24 mouse cellular contexts compared by ENCODE assay signal in genomic region chr8:120395892-120396291, GRCm38 (mm10).
DNase-seq lines count a peak whose midpoint lies in the region; ATAC-seq and TF ChIP-seq lines count a peak whose summit lies in the region.
"Had no signal": no experiment of that assay in that cellular context is flagged by ENCODE, and none has a peak within 500 bp of the region (broad histone marks: within the 10 kb centered on the region; RNA-seq: fewer than 3 reads in every experiment).

No protein-coding gene starts in this region.

- no peak for DNase-seq in heart, adult 2 months
- no peak for DNase-seq in heart, postnatal 36 days
- no peak for DNase-seq in liver, postnatal 0 days
- DNase-seq in liver (no peak), A20 (ENCODE audit: low read depth, low spot score) (peak; percentile 16), MEL (ENCODE audit: low read depth, low spot score) (no peak)
- no peak for DNase-seq in thymus, postnatal 14 days
- DNase-seq: adrenal gland, postnatal 10 days; cerebellum, adult 8-10 months; cerebellum, postnatal 25 days; heart, postnatal 10 days; kidney, adult 9 months; kidney, postnatal 10 days; layer of hippocampus, adult 9-11 months; lung, adult 18-20 months; lung, postnatal 14 days; right cerebral cortex, postnatal 25 days; thymus, adult 2 months had no signal

- no peak overlapping the region for H3K27ac ChIP-seq in heart, adult 2 months
- H3K27ac ChIP-seq in liver, postnatal 0 days (ENCODE audit: low read depth), result no peak overlapping the region
- H3K27ac ChIP-seq in MEL (ENCODE audit: control insufficient read depth, low read depth, low read length), result no peak overlapping the region
- H3K27ac ChIP-seq: heart, embryonic 13.5 days; midbrain, embryonic 12.5 days had no signal

- TF ChIP-seq EP300 in heart, adult 2 months (IDR thresholded peaks at IDR 0.05; ENCODE audit: insufficient read depth, low read depth, low read length), result no peak
- TF ChIP-seq EP300 in liver, postnatal 0 days (IDR thresholded peaks at IDR 0.05; ENCODE audit: low read depth), result no peak
- no peak for TF ChIP-seq EP300 in MEL (IDR thresholded peaks at IDR 0.05; ENCODE audit: low read depth in 1 of 2, low read length in 2 of 2)

- 0 out of 2 replicates have a peak, but pooled peaks have one; percentile 10 for TF ChIP-seq CTCF in heart, adult 2 months (IDR thresholded peaks at IDR 0.05)
- peak; percentile 25 for TF ChIP-seq CTCF in liver, postnatal 0 days (IDR thresholded peaks at IDR 0.05; ENCODE audit: low read depth)
- TF ChIP-seq CTCF in MEL (IDR thresholded peaks at IDR 0.05 in 2 of 3, conservative IDR thresholded peaks at IDR 0.05 in 1 of 3; ENCODE audit: control insufficient read depth in 1 of 3, insufficient read depth in 1 of 3, low read depth in 2 of 3, low read length in 3 of 3, poor library complexity in 1 of 3, severe bottlenecking in 1 of 3), result peak in 2 of 3 experiments; percentile 51 to 65; a peak in 4 of 6 replicates

- TF ChIP-seq RAD21 in MEL (IDR thresholded peaks at IDR 0.05; ENCODE audit: low read depth, low read length), result peak; percentile 55

- no peak overlapping the region for H3K4me2 ChIP-seq in liver, postnatal 0 days (ENCODE audit: low read depth, low read length)
- H3K4me2 ChIP-seq: heart, embryonic 13.5 days; midbrain, embryonic 12.5 days had no signal

- WGBS in heart, adult 2 months, result 96% methylated on average over 3 of the region's 3 CpGs
- WGBS in liver, postnatal 0 days (ENCODE audit: insufficient replicate concordance), result 83% methylated on average over 3 of the region's 3 CpGs

- intact Hi-C loops in heart, adult 2 months (cut with DNase I), result no loop called here
- intact Hi-C loops in heart, postnatal 36 days (cut with DNase I), result no loop called here

- no peaks in the 10 kb centered on the region for H3K36me3 ChIP-seq in heart, adult 2 months (ENCODE audit: control insufficient read depth, insufficient read depth, low read length)
- H3K36me3 ChIP-seq in liver, postnatal 0 days (replicated peaks; ENCODE audit: insufficient read depth, low read length), result no peaks in the 10 kb centered on the region
- H3K36me3 ChIP-seq in MEL (ENCODE audit: control insufficient read depth in 1 of 2, insufficient read depth in 2 of 2, low read length in 2 of 2), result no peaks in the 10 kb centered on the region
- H3K36me3 ChIP-seq: heart, embryonic 13.5 days; hindbrain, embryonic 10.5 days; midbrain, embryonic 12.5 days had no signal

- H3K27me3 ChIP-seq in heart, adult 2 months (ENCODE audit: control insufficient read depth, insufficient read depth, low read length), result no peaks in the 10 kb centered on the region
- H3K27me3 ChIP-seq in liver, postnatal 0 days (ENCODE audit: insufficient read depth, low read length), result no peaks in the 10 kb centered on the region
- H3K27me3 ChIP-seq in MEL (ENCODE audit: control insufficient read depth in 1 of 2, insufficient read depth in 2 of 2, low read length in 2 of 2), result no peaks in the 10 kb centered on the region
- H3K27me3 ChIP-seq: midbrain, embryonic 12.5 days had no signal

- no peak overlapping the region for H3K9ac ChIP-seq in heart, adult 2 months (ENCODE audit: low read depth, low read length)
- H3K9ac ChIP-seq in liver, postnatal 0 days (replicated peaks), result no peak overlapping the region
- H3K9ac ChIP-seq in MEL (ENCODE audit: control insufficient read depth, low read depth, low read length, poor library complexity, severe bottlenecking), result no peak overlapping the region
- H3K9ac ChIP-seq: heart, embryonic 13.5 days; midbrain, embryonic 12.5 days had no signal

- no peaks in the 10 kb centered on the region for H3K79me2 ChIP-seq in heart, adult 2 months (replicated peaks; ENCODE audit: control insufficient read depth, insufficient read depth, low read length)
- no peaks in the 10 kb centered on the region for H3K79me2 ChIP-seq in MEL (ENCODE audit: control insufficient read depth, insufficient read depth, low read length, poor library complexity)

- H3K4me3 ChIP-seq in heart, adult 2 months, result no peak overlapping the region
- no peak overlapping the region for H3K4me3 ChIP-seq in liver, postnatal 0 days (ENCODE audit: low read depth, low read length)
- H3K4me3 ChIP-seq in MEL (ENCODE audit: control insufficient read depth in 1 of 2, insufficient read depth in 1 of 2, low read depth in 2 of 2, low read length in 2 of 2), result no peak overlapping the region
- H3K4me3 ChIP-seq: heart, embryonic 13.5 days; hindbrain, embryonic 10.5 days; midbrain, embryonic 12.5 days had no signal

- H3K9me3 ChIP-seq in liver, postnatal 0 days (ENCODE audit: low read length), result no peaks in the 10 kb centered on the region
- H3K9me3 ChIP-seq in MEL (replicated peaks; ENCODE audit: insufficient read depth, low read length), result no peaks in the 10 kb centered on the region
- H3K9me3 ChIP-seq: heart, embryonic 13.5 days; hindbrain, embryonic 10.5 days; midbrain, embryonic 12.5 days had no signal

- no peak for ATAC-seq in liver, postnatal 0 days
- ATAC-seq: forebrain, embryonic 14.5 days; hindbrain, embryonic 16.5 days; intestine, embryonic 16.5 days had no signal

- TF ChIP-seq POLR2A in heart, adult 2 months (IDR thresholded peaks at IDR 0.05; ENCODE audit: insufficient read depth, low read depth, low read length), result no peak
- TF ChIP-seq POLR2A in MEL (IDR thresholded peaks at IDR 0.05; ENCODE audit: control insufficient read depth in 1 of 2, insufficient read depth in 1 of 2, low read depth in 1 of 2, low read length in 2 of 2, poor library complexity in 1 of 2), result no peak

- H3K4me1 ChIP-seq in heart, adult 2 months (ENCODE audit: control insufficient read depth, insufficient read depth, low read length), result peaks cover 11% of the 10 kb centered on the region
- no peaks in the 10 kb centered on the region for H3K4me1 ChIP-seq in liver, postnatal 0 days (ENCODE audit: insufficient read depth)
- H3K4me1 ChIP-seq in MEL (ENCODE audit: control insufficient read depth in 1 of 2, insufficient read depth in 2 of 2, low read length in 2 of 2), result peaks cover 3 to 10% of the 10 kb centered on the region in 2 experiments; a peak in 3 of 4 replicates

TF ChIP-seq in MEL, 35 proteins besides CTCF, POLR2A, EP300 and RAD21:
- no peak for TF ChIP-seq GABPA (IDR thresholded peaks at IDR 0.05; ENCODE audit: low read depth, low read length)
- TF ChIP-seq SMC3 (IDR thresholded peaks at IDR 0.05; ENCODE audit: low read depth, low read length), result peak; percentile 49
- TF ChIP-seq ZC3H11A (IDR thresholded peaks at IDR 0.05; ENCODE audit: low read depth, low read length), result peak; percentile 39; the same call in 1 of the 2 replicates
